Mouse (Mus musculus) lung, embryonic 15.5 days (tissue): ENCODE data around the gene Foxp1. TPM values are rescaled to one million over a fixed set of nuclear protein-coding genes. Genes with fewer than 3 reads are reported as not detected.
A peak's percentile ranks its signal among the peaks of the same experiment; 100 is the strongest.

Experiments used
- ATAC-seq: fragments of 200-750 bp; cut with Nextera tagmentation; 2 replicates; pipeline ENCODE4 v1.8.0; 2017; ENCODE audit warnings: moderate number of reproducible peaks, borderline replicate concordance; ENCODE audit not compliant: low FRiP score, low TSS enrichment; ENCODE audit errors: extremely low read depth
- H3K27ac ChIP-seq: fragments of 300-500 bp; sonication (generic); 2 replicates; pipeline ENCODE4 v1.5.1; 2015; ENCODE audit warnings: moderate library complexity, mild to moderate bottlenecking, inconsistent platforms
- H3K27me3 ChIP-seq: fragments of 300-500 bp; sonication (generic); 2 replicates; pipeline ENCODE4 v1.6.1; 2015; ENCODE audit warnings: inconsistent platforms
- H3K36me3 ChIP-seq: fragments of 300-500 bp; sonication (generic); 2 replicates; pipeline ENCODE4 v1.6.1; 2015; ENCODE audit warnings: inconsistent platforms
- H3K4me1 ChIP-seq: fragments of 300-500 bp; sonication (generic); 2 replicates; pipeline ENCODE4 v1.6.1; 2015; ENCODE audit warnings: inconsistent platforms
- H3K4me2 ChIP-seq: fragments of 300-500 bp; sonication (generic); 2 replicates; pipeline ENCODE4 v1.6.1; 2015; ENCODE audit warnings: inconsistent platforms, mild to moderate bottlenecking, moderate library complexity
- H3K4me3 ChIP-seq: fragments of 300-500 bp; sonication (generic); 2 replicates; pipeline ENCODE4 v1.5.1; 2015; ENCODE audit warnings: mild to moderate bottlenecking, inconsistent platforms
- H3K9ac ChIP-seq: fragments of 300-500 bp; sonication (generic); 2 replicates; pipeline ENCODE4 v1.6.1; 2015; ENCODE audit warnings: inconsistent platforms
- H3K9me3 ChIP-seq: fragments of 300-500 bp; sonication (generic); 2 replicates; pipeline ENCODE4 v1.6.1; 2016; ENCODE audit warnings: inconsistent platforms
- WGBS: fragments of 180-500 bp; shearing (Covaris S2); methylation state at CpG from one replicate; pipeline ENCODE4 v1.1.7; 2015; 5-methylcytosine and 5-hydroxymethylcytosine counted together
- polyA plus RNA-seq: library from polyadenylated mRNA; unstranded; fragments of >200 nt; fragmentation: Nextera tagmentation; extraction: Ambion mirVana; gene quantifications from 2 replicates; pipeline ENCODE4 v1.2.1, GENCODE M21; 2015

Gene Foxp1
- polyA plus RNA-seq, 1 experiment from 2014 or later = 109 TPM

GRCm38 (mm10) chr6:99142900-99143755 is 379.4 kb downstream of the Foxp1 start:
- H3K4me2 ChIP-seq = no peak overlapping the region
- peaks cover 10% of the 10 kb centered on the region for H3K4me1 ChIP-seq
- H3K27ac ChIP-seq = 0 out of 2 replicates have a peak overlapping the region, but pooled peaks have one; percentile 32
- no peak overlapping the region for H3K4me3 ChIP-seq
- no peaks in the 10 kb centered on the region for H3K27me3 ChIP-seq
- 49% methylated on average over 10 of the region's 10 CpGs for WGBS
- H3K36me3 ChIP-seq = no peaks in the 10 kb centered on the region
- no peak for ATAC-seq
- H3K9me3 ChIP-seq = no peaks in the 10 kb centered on the region
- H3K9ac ChIP-seq = no peak overlapping the region

GRCm38 (mm10) chr6:99138041-99138440 is 384.5 kb downstream of the Foxp1 start:
- WGBS = 59% methylated on average over 11 of the region's 11 CpGs
- no peak overlapping the region for H3K4me3 ChIP-seq
- H3K27me3 ChIP-seq = no peaks in the 10 kb centered on the region
- H3K4me2 ChIP-seq = no peak overlapping the region
- peaks cover 30% of the 10 kb centered on the region for H3K4me1 ChIP-seq
- H3K9me3 ChIP-seq = no peaks in the 10 kb centered on the region
- H3K27ac ChIP-seq = no peak overlapping the region
- ATAC-seq = no peak
- H3K36me3 ChIP-seq = no peaks in the 10 kb centered on the region
- H3K9ac ChIP-seq = no peak overlapping the region

GRCm38 (mm10) chr6:99137071-99137470 is 385.4 kb downstream of the Foxp1 start:
- ATAC-seq = no peak
- Histone ChIP-seq H3K9me3 (no peaks in the 10 kb centered on the region), H3K9ac (no peak overlapping the region), H3K4me1 (peaks cover 25% of the 10 kb centered on the region), H3K27me3 (no peaks in the 10 kb centered on the region), H3K4me3 (no peak overlapping the region), H3K4me2 (no peak overlapping the region), H3K36me3 (no peaks in the 10 kb centered on the region), H3K27ac (no peak overlapping the region)
- 70% methylated on average over 11 of the region's 11 CpGs for WGBS

GRCm38 (mm10) chr6:99135938-99136729 is 386.4 kb downstream of the Foxp1 start:
- Histone ChIP-seq H3K4me3 (no peak overlapping the region), H3K27me3 (no peaks in the 10 kb centered on the region), H3K9me3 (no peaks in the 10 kb centered on the region), H3K27ac (peak overlapping the region; percentile 15; the same call in 1 of the 2 replicates), H3K9ac (no peak overlapping the region), H3K4me2 (no peak overlapping the region), H3K4me1 (peaks cover 27% of the 10 kb centered on the region), H3K36me3 (no peaks in the 10 kb centered on the region)
- 18% methylated on average over 11 of the region's 11 CpGs for WGBS
- peak; percentile 68; the same call in 1 of the 2 replicates for ATAC-seq

GRCm38 (mm10) chr6:99131815-99132214 is 390.7 kb downstream of the Foxp1 start:
- 56% methylated on average over 4 of the region's 4 CpGs for WGBS
- peaks cover 26% of the 10 kb centered on the region for H3K4me1 ChIP-seq
- no peak overlapping the region for H3K9ac ChIP-seq
- no peak overlapping the region for H3K4me3 ChIP-seq
- ATAC-seq = no peak
- H3K36me3 ChIP-seq = no peaks in the 10 kb centered on the region
- no peaks in the 10 kb centered on the region for H3K27me3 ChIP-seq
- no peak overlapping the region for H3K27ac ChIP-seq
- no peaks in the 10 kb centered on the region for H3K9me3 ChIP-seq
- H3K4me2 ChIP-seq = no peak overlapping the region

- WGBS = 64% methylated on average over 10 of the region's 10 CpGs
- Histone ChIP-seq H3K36me3 (no peaks in the 10 kb centered on the region), H3K4me2 (no peak overlapping the region)
Observed at GRCm38 (mm10) chr6:99130758-99131410, 391.6 kb downstream of the Foxp1 start.

GRCm38 (mm10) chr6:99126717-99127116 is 395.8 kb downstream of the Foxp1 start:
- peaks cover 6% of the 10 kb centered on the region for H3K4me1 ChIP-seq
- no peaks in the 10 kb centered on the region for H3K27me3 ChIP-seq
- no peaks in the 10 kb centered on the region for H3K9me3 ChIP-seq
- H3K4me2 ChIP-seq = no peak overlapping the region
- H3K4me3 ChIP-seq = no peak overlapping the region
- H3K36me3 ChIP-seq = no peaks in the 10 kb centered on the region
- no peak overlapping the region for H3K27ac ChIP-seq
- 77% methylated on average over 9 of the region's 9 CpGs for WGBS
- ATAC-seq = no peak
- H3K9ac ChIP-seq = no peak overlapping the region

More at GRCm38 (mm10) chr6:99130758-99131410, 391.6 kb downstream of the Foxp1 start:
- Histone ChIP-seq H3K9me3 (no peaks in the 10 kb centered on the region), H3K9ac (no peak overlapping the region), H3K27ac (no peak overlapping the region), H3K27me3 (no peaks in the 10 kb centered on the region), H3K4me3 (no peak overlapping the region), H3K4me1 (peaks cover 18% of the 10 kb centered on the region)
- no peak for ATAC-seq

DNA sequence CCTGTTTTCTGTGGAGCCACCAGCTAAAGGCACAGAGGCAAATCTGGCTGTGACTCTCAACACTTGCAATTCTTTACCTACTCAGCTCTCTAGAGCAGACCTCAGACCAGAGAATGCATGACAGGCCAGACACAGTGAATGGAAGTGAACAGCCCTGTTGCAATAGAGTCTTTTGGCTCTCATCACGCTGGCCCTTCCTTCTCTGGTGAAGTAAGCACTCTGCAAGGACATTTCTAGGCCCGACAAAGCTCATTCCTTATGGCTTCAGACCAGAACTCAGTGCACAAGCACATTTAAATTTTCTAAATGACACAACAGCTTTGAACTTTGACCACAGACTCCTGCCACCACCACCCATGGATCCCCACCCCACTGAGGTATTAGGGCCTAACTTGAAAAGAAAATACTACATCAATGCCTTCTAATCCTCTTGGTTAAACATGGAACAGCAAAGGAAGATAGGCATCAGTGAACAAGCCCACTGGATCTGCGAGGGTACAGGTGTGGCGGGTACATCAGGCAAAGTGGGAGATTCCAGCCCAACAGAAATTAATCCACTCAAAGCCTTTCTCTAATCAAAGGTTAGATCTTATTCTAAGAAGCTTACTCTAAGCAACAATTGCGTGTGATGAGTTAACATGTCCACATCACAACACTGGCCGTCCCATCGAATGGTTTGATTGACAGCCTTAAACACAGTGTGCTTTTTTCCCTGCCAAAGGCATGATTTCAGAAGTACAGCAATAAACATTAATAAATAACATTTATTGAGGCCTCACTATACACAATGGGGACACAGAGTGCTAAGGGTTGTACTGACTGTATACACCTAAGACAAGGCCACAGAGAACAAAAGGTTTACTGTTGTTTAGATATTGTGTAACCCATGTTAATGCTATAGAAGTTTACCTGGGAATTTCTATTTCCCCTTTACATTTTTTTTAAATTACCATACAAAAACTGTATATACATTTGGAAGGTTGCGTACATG is 401.4 kb downstream of the Foxp1 start:
- ATAC-seq = no peak
- H3K9me3 ChIP-seq = no peaks in the 10 kb centered on the region
- WGBS = 81% methylated on average over 8 of the region's 8 CpGs
- no peaks in the 10 kb centered on the region for H3K27me3 ChIP-seq
- no peak overlapping the region for H3K4me2 ChIP-seq
- H3K4me1 ChIP-seq = 0 out of 2 replicates have a peak, but pooled peaks cover 7% of the 10 kb centered on the region
- H3K27ac ChIP-seq = no peak overlapping the region
- H3K9ac ChIP-seq = no peak overlapping the region
- no peaks in the 10 kb centered on the region for H3K36me3 ChIP-seq
- no peak overlapping the region for H3K4me3 ChIP-seq

DNA sequence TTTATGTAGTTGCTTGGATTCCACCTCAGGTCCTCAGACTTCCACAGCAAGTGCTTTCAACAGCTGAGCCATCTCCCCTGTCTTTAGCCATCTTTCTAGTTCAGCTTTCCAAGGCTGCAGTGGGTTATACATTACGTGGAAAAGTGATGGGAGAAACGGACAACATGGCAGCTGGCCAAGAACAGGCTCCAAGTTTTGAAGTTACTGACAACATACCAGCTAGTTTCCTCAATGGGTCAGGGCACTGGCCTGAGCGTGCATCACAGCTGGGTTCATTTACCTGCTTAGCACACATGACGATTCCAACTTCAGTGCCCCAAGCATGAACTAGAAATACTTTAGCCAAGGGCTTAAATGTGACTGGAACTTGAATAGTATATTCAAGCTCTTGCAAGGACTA is 404.0 kb downstream of the Foxp1 start:
- Histone ChIP-seq H3K36me3 (no peaks in the 10 kb centered on the region), H3K9me3 (no peaks in the 10 kb centered on the region), H3K27me3 (no peaks in the 10 kb centered on the region), H3K9ac (no peak overlapping the region), H3K4me1 (0 out of 2 replicates have a peak, but pooled peaks cover 8% of the 10 kb centered on the region), H3K4me3 (no peak overlapping the region), H3K27ac (no peak overlapping the region), H3K4me2 (no peak overlapping the region)
- no peak; the same call in 1 of the 2 replicates for ATAC-seq
- 42% methylated on average over 4 of the region's 4 CpGs for WGBS

DNA sequence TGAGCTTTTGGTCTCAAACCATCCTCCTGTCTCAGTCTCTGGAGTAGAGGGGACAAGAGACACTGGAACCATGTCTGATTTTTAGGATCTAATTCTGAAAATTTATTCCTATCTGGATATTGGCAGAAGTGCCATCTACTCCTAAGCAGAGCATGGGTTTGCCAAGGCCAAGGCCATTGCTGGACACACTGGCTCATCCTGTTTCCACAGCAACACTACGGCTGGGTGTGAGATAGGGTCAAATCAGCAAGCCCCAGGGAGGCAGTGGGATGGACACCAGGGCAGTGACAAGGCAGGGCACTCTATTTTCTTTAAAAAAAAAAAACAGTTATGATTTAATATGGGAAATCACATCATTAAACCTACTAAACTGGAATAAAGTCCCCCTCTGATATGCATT is 405.1 kb downstream of the Foxp1 start:
- WGBS = 90% methylated on average over 1 of the region's 1 CpGs

DNA sequence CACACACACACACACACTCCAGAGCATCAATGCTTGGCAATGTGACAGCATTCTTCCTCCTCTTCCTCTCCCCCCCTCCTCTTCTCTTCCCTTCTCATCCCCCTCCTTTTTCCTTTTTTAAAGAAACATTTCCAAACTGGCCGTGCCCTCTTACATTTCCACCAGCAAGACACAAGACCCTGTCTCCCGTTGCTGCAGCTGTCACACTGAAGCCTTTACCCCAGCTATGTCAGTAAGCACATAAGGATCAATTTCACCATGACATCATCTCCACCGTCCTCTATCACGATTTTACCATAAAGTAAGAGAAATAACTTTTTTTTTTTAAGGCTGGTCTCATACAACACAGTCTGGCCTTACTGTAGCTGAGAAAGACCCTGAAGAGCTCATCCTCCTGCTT is 410.7 kb downstream of the Foxp1 start:
- ATAC-seq = no peak
- Histone ChIP-seq H3K27ac (no peak overlapping the region), H3K36me3 (no peaks in the 10 kb centered on the region), H3K9ac (no peak overlapping the region), H3K4me3 (no peak overlapping the region), H3K4me1 (0 out of 2 replicates have a peak, but pooled peaks cover 3% of the 10 kb centered on the region), H3K9me3 (no peaks in the 10 kb centered on the region), H3K4me2 (no peak overlapping the region), H3K27me3 (no peaks in the 10 kb centered on the region)
- 53% methylated on average over 4 of the region's 4 CpGs for WGBS

More for the DNA sequence above, 405.1 kb downstream of the Foxp1 start:
- Histone ChIP-seq H3K9me3 (no peaks in the 10 kb centered on the region), H3K27me3 (no peaks in the 10 kb centered on the region), H3K9ac (no peak overlapping the region), H3K4me2 (no peak overlapping the region), H3K4me3 (no peak overlapping the region), H3K36me3 (no peaks in the 10 kb centered on the region), H3K4me1 (0 out of 2 replicates have a peak, but pooled peaks cover 9% of the 10 kb centered on the region), H3K27ac (no peak overlapping the region)
- ATAC-seq = no peak
